Mouse (Mus musculus) inflammation-experienced regulatory T-cells, adult 6 months (primary cell): Measurements from ENCODE around the gene Usp10. TPM values are rescaled to one million over a fixed set of nuclear protein-coding genes. Genes with fewer than 3 reads are reported as not detected.

Experiments used
- ATAC-seq: one replicate; pipeline ENCODE4 v1.8.0; 2017
- polyA plus RNA-seq, 3 experiments: library from polyadenylated mRNA; unstranded; fragments of 100-300 nt; shearing (Covaris generic); gene quantifications; one replicate each; pipeline ENCODE4 v1.2.1; 2017

Gene Usp10
- polyA plus RNA-seq, 3 experiments from 2014 or later = 37.4 to 55.0 (median 43.9) TPM

DNA sequence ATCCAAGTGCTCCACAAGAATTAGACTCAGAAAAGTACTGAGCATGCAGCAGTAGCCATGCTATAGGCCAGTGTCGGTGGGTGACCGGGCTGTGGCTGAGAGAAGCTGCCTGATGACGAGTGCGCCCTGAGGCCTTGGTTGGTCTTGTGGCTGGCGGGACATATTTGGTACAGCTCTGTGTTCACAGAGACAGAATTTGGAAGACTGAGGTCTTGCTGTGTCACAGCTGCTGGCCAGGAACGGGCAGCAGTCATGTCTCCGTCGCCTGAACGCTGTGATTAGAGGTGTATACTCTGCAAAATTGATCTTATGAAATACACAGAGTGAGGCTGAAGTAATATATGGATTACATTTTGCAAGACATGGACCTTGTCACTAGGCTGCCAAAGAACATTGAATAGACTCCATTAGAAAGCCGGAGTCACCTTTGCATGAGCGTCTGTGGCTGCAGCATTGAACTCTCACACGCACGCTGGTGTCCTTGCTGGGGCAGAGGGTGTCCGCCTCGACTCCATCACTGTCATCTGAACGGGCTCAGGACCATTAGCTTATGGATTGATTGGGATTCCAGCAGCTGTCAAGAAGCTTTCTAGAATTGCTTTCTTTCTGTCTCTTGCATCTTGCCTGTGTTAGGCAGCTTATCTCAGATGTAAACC lies 6.2 kb downstream of the Usp10 start:
- ATAC-seq = no peak

DNA sequence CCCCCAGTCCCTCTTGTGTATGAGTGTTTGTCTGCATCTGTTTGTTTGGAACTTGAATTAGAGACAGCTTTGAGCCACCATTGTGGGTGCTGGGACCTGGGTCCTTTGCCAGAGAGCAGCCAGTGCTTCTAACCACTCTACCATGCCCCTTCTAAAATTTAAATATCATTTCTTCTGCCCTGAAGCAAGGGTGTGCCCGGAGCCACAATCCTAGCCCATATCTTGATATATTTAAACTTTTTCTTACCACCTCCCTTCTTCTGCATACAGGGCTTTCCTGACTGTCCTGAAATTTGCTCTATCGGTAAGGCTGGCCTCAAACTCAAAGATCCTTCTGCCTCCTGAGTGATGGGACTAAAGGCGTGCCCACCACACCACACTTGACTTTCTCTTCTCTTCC lies 7.3 kb downstream of the Usp10 start:
- no peak for ATAC-seq

DNA sequence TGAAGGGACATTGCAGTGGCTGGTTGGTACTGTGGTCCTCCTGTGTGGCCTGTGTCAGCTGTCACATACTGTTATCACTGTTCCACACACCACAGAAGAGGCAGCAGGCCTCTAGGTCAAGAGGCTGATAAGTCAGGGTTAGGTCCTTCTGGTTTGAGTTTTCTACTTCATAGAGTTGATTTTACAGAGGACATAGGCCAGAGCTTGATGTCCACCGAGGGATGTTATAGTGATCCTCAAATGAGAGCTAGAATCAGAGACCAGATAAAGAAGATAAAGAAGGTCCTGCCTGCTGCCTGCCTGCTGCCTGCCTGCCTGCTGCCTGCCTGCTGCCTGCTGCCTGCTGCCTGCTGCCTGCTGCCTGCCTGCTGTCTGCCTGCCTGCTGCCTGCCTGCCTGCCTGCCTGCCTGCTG lies 8.0 kb downstream of the Usp10 start:
- ATAC-seq = no peak

DNA sequence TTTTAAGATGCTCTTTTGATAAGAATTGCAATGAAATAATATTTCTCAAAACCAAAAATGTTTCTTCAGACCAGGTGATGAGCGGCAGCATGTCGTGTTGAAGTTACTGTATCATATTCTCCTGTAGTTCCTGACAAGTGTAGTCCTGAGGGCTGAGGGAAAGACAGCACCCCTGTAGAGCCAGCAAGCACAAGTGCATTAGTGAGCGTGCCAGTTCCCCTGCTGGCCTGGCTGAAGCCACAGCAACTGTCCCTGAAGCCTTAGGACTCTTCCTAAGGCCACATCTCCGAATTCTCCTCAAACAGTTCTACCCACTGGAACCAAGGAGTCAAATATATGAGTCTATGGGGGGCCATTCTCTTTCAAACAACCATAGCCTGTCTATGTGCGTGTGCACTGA lies 13.1 kb downstream of the Usp10 start:
- no peak for ATAC-seq

DNA sequence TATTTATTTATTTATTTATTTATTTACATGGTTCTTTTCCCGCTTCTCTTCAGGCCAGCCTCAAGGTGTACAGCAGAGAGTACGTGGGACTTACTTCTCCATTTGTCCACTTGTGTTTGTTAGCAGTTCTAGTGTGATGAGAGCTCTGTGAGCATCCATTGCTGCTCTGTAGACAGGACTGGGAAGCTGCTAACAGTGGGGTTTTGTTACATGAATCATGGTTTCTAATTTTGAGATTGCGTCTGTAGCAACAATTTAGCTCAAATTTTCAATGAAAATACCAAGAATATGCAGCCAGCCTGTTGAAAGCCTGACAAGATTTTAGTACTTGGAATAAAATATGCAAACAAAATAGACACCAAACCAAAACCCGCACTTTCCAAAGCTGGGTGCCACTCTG lies 15.3 kb downstream of the Usp10 start:
- no peak for ATAC-seq

DNA sequence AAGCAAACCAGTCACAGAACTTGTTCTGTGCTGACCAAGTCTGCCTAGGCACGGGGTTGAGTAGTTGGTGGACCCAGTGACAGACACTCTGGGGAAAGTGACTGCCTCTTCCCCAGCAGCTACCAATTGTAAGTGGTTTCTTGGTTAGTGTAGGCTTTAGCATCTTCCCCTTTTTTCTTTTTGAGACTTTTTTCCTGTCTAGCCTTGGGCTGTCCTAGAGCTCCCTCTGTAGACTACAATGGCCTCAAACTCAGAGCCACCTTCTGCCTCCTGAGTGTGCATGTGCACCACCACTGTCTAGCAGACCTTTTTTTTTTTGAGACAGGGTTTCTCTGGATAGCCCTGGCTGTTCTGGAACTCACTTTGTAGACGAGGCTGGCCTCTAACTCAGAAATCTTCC lies 16.3 kb downstream of the Usp10 start:
- peak; percentile 61 for ATAC-seq

DNA sequence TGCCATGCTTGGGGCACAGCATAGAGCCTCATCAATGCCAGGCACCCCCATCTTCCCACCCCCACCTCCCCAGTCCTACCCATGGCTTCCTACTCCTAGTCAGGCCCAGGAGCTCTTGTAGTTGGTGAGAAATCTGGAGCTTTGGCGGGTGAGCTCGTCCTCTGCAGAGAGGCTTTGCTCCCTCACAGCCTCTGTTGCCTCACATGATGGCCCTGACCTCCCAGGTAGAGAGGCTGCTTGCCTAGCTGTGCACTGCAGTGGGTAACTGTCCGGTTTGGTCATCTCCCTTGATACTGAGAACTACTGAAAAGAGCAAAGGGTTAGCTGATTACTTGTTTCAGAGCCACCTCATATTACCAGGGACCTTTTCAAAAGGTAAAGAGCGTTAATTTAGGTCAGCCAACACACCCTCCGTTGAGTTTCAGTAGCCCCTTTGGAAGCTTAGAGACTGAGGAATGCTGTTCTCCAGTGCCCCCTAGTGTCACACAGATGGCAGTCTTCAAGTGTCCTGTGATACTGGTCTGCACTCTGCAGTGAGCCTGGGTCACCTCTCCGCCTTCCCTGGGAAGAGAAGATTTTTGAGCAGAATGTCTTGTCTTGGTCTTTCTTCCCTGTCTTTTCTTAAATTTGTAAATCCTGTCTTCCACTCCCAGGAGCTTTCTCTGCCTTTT lies 17.4 kb downstream of the Usp10 start:
- peak; percentile 43 for ATAC-seq

DNA sequence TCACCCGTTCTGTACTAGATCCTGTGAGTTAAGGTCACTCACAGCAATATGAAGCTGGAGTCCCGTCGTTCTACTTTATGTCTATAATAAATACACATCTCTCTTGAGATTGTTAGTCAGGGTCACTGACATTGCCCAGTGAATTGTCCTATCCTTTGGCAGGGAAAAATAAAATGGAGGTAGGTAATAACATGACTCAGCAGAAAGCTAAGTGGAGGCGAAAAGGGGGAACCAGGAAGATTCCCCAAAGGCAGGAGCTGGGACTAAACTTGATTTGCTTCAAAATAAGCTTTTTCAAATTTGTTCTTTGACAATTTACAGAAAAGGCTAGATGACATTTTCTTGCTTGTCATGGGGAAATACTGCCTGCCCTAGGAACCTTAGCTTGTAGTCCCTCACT lies 21.2 kb downstream of the Usp10 start:
- ATAC-seq = no peak

DNA sequence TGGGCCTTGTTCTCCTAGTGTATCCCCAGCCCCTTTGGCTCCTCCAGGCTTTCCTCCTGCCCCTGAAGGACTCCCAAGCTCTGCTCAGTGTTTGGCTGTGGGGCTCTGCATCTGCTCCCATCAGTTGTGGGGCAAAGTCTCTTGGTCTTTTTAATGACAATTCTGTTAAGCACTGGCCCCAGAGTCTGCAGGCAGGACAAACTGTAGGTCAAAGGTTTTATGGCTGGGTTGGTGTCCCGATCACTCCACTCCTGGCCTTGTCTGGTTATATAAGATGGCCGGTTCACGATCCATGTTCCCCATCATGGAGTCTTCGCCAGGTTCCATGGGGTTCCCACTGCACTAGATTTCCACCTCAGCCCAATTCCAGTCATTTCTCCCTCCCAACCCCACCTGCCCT lies 23.5 kb downstream of the Usp10 start:
- ATAC-seq = no peak

DNA sequence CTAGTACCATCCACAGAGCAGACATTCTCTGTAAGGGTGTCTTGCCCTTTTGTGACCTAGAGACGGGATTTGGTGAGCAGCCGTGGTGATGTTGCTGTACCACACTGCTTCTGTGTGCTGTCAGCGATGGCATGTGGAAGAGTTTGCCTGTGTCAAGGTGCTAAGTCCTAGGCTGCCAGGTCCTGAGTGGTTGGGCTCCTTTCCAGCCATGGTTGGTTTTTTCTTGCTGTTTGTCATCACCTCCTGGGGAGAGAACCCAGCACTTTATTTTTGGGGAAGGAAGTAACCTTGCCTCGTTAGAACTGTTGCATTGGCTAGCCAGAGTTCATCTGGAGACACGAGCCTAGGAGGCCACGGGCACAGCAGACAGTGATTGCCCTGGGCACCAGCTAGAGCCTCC lies 25.4 kb downstream of the Usp10 start:
- ATAC-seq = no peak

DNA sequence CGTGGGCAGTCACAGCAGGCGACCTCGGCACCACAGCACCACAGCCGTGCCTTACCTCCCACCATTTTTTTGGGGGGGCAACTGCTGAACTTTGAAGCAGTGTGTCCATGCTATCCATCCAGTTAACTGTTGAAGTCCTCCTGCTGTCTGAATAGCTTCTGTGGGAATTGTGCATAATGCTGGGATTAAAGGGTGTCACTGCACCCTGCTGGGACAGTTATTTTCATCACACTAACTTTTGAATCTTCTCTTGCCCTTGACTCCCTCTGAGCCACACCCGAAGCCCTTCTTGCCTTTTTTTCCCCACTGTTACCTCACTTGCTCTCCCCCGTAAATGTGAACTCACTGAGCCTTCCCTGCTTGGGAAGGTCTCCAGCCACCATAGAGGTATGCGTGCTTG lies 28.3 kb downstream of the Usp10 start:
- ATAC-seq = no peak

DNA sequence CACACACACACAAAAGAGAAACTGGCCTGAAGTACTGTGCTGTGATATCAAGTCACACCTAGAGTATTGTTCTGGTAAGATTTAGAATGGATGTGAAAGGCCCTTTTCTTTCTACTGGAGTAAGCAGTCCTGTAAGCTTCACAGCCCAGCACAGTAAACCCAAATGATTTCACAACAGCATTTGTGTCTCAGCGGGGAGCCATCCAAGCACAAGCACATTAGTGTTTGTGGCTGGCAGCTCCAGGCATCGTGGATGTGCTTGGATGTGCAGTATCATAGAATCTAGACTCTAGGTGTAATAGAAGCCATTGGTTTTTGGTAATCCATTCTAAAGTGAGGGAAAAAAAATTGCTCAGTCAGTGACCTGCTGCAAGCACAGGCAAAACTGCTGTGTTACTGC lies 29.2 kb downstream of the Usp10 start:
- no peak for ATAC-seq

DNA sequence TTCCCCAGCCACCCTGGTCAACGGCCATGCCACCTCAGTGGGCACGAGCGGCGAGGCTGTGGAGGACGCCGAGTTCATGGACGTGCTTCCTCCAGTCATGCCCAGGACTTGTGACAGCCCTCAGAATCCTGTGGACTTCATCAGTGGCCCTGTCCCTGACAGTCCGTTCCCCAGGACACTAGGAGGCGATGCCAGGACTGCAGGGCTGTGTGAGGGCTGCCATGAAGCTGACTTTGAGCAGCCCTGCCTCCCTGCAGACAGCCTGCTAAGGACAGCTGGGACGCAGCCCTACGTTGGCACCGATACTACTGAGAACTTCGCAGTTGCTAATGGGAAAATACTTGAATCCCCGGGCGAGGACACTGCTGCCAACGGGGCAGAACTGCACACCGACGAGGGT lies 31.3 kb downstream of the Usp10 start:
- ATAC-seq = no peak

DNA sequence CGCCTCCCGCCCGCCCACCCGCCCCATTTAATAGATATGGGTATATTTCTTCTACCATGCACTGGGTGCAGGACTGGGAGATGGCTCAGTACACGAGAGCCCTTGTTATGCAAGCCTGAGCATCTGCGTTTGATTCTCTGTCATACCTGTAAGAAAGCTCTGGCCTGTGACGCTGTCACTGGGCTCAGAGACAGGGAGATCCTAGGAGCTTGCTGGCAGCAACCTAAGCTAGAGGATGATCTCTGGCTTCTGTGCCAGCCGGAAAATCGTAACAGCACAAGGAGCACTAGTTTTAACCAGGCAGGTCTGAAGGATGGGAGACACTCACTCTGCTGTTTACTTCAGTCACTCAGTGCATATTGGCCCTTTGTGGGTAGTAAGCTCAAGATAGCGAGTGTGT lies 33.5 kb downstream of the Usp10 start:
- ATAC-seq = no peak

DNA sequence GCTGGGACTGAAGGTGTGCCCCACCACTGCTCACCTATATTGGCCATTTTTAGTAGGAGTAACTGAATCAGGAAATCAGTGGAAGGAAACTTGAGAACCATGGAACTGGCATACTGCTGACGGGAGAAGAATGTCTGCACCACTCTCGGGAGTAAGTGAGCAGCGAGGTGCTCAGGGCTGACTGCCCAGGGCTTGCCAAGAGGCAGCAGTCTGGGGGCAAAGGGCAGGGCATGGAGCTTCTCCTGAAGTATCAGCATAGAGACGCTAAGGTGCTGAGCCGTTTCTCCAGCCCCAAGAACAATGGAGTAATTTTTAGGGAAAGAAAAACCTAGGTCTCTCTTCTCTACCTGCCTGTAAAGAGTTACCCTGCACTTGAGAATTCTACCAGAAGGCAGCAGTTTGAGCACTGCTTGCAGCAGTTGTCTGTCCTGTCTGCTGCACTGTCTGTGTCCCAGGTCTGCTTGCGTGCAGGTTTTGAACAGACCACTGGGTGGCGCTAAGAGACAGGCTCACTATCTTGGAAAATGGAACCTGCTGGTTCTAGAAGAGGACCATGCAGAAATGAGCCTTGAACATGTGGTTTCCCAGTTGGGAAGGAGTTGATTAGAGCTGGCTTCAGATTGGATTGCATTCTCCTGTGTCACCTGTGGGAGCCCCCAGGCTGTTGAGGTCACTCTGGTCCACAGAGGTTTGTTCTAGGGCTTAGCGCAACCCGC lies 34.1 kb downstream of the Usp10 start:
- ATAC-seq = peak; percentile 38

DNA sequence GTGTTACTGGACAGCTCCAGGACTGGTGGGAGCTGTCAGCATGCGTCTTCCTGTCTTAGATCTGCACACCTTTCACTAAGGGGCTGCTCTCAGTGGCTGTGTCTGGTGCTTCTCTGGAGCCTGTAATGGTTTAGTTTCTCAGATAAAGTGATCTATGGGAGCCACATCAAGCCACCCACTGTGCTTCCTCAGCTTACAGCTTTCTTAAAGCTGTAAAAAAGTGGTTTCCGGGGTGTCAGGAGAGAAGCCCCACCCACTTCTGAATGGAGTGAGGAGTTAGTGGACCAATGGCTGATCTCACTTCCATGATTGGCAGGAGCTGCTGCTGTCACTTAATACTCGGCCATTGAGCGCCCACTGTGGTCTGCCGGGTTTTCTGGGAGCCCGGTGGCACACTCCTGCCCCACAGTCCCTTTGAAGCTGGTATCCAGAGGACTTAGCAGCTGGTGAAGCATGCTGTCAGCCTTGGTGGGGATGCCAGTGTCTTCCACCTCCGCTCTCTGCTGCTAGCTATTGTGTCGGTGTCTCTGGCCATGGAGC lies 36.2 kb downstream of the Usp10 start:
- peak; percentile 73 for ATAC-seq

DNA sequence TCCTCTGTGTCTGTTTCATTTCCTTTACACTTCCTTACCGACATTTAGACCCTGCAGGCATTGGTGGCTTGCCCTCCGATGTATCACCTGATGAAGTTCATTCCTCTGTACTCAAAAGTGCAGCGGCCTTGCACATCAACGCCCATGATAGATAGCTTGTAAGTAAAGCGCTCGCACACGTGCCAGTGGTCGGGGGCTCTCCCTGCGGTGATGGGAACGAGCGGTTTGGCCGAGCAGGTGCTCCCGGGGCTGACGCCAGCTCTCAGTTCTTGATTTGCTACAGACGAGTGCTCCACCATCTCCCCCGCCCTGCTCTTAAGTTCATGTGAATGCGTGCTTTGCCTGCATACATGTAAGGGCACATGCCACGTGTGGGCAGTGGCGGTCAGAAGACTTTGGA lies 37.5 kb downstream of the Usp10 start:
- peak; percentile 18 for ATAC-seq

DNA sequence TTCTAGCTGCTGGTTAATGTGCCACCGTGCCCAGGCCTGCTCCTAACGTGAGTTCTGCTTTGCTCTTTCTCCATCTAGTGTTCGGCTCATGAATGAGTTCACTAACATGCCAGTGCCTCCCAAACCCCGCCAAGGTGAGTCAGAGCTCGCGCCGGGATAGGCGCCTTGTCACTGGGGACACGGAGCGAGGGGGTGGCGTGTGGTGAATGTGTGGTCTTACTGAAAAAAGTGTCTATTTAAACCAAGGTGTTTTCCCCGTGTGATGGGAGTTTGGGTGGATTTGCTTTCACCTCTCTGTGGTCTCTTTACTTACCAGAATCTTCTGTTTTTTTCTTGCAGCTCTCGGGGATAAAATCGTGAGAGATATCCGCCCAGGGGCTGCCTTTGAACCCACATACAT lies 38.2 kb downstream of the Usp10 start:
- ATAC-seq = peak; percentile 35

DNA sequence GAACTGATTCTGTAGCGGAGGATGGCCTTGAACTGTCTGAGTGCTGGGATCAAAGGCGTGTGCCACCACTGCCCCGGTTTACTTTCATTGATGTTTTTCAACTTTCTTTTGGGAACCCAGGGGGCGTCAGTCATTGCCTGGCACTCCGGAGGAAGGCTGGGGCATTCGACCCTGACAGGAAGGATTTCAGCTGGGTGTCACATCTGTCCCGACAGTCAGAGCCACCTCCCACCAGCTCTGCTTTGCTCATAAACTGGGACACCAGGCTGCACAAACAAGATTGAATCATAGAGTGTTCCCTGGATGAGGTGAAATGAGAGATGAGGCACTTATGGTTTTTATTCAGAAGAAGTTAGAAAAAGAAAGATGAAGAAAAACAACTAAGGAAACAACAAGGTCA lies 42.1 kb downstream of the Usp10 start:
- no peak for ATAC-seq

DNA sequence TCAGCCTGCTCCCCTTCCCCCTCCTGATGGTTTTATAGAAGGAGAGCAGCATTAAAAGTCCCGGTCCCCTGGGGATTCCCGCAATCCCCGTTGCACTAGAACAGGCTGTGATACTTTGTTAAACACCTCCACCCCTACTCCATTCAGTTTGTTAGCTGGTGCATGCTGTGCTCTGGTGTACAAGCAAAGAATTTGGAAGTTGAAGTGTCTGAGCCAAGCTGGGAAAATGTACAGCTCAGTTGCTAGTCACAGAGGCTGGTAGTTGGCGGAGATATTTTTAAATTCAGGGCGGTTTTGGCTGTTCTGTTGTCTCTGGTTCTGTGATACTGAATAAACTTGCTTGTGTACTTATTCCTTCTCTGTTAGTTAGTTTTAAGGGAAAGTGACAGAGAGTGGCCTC lies 42.6 kb downstream of the Usp10 start:
- no peak for ATAC-seq

DNA sequence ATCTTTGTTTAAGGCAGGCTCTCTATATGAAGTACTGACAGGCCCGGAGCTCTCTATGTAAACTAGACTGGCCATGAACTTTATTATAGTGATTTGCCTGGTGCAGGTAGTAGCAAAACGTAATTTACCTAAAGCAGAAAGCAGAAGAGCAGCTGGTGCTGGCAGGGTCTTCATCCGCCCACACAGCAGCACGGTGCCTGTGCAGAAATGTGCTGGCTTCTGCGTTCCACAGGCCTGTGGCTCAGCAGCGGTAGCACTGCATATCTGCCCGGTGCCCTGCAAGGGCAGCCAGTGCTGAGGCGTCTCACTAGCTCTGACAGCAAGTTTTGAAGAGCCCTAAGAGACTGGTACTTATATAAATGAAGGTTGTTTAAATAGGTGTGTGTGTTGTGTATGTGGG lies 45.2 kb downstream of the Usp10 start:
- ATAC-seq = no peak

DNA sequence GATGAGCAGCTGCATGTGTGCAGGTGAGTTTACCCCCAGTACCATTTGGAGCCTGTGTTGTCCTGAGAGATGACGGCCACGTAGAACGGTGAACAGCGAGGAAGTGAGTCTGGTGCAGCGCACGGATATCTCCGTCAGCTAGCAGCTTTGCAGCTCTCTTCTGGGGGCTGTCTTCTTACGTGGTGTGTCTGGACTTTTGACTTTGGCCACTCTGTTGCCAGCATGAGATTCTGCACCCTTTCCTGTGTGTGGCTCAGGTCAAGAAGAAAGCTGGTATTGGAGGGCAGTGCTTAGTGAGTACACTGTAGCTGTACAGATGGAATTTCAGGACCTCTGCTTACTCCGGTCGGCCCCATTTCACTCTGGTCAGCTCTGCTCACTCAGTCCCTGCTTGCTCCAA lies 47.9 kb downstream of the Usp10 start:
- ATAC-seq = no peak

DNA sequence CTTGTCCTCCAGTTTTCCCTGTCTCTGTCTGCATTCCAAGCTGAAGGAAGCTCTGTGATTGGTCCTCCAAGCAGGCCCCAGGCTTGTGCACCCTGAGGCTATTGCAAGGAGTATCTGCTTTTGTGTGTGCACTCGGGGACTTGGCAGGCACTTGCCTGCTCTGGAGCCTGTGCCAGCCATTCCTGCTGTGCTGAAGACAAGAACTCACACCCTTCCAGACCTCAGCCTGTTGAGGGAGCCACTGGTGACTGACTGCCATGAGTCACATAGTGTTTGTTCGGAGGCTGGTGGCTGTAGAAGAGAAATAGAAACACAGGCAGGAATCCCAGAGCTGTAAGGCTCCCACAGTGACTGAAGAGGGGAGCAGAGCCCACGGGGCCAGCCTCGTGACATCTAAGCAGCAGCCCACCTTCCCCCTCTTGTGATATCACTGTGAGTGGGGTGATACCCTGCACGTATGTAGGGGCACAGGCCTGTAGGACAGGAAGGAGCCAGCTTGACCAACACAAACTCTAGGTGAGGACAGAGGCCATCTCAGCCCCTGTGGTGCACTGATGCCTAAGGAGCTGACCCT lies 50.5 kb downstream of the Usp10 start:
- no peak for ATAC-seq

DNA sequence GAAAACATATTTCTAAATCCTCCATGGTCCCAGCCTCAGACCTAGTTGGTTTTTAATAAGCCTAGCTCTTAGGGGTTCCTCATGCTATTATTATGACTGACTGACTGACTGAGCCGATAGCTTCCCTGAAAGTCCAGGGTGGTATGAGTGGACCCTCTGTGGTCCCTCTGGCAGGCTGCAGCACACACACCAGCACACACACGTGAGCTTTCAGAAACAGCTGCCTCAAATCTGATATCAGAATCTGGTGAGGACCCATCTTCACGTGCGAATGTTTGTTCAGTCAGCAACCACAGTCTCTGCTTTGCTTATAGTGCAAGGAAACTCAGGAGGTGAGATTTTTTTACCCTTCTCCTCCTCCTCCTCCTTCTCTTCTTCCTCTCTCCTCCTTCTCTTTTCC lies 54.7 kb downstream of the Usp10 start:
- ATAC-seq = no peak
